Mouse (Mus musculus): ENCODE measurements around the gene Mief1. TPM values are rescaled to one million over a fixed set of nuclear protein-coding genes. Genes with fewer than 3 reads are reported as not detected.

Gene Mief1
- total RNA-seq, 2 experiments from 2014 or later, result 35.4 to 36.2 TPM

DNA sequence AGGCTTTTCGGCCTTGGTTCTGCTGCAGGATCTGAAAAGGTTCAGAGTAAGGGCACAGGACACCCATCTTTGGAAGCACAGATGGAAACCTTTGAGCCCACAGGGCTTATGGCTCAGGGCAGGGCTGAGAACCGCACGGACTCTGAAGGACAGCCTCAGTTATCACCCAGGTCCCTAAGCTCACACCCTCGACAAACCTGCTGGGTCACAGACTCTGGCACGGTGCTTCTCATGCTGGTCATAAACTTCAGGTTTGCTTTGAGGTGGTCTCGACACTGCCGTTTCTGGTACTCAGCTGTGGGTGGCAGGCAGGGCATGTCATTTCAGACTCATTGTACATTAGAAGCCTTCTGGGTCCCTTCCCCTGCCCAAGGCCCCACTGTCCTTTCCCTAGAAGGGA lies 27.3 kb downstream of the Mief1 start:
- DNase-seq (ENCODE audit: low spot score in 2 of 2), result no peak

- peak; percentile 82 to 89 for DNase-seq (ENCODE audit: low spot score in 2 of 2)
These were observed 30.1 kb downstream of the Mief1 start, which contains the start of gene Rps19bp1 for GRCm38 (mm10) chr15:80263610-80264575. TSS of gene Rps19bp1 (minus strand) at chr15:80264315.

DNA sequence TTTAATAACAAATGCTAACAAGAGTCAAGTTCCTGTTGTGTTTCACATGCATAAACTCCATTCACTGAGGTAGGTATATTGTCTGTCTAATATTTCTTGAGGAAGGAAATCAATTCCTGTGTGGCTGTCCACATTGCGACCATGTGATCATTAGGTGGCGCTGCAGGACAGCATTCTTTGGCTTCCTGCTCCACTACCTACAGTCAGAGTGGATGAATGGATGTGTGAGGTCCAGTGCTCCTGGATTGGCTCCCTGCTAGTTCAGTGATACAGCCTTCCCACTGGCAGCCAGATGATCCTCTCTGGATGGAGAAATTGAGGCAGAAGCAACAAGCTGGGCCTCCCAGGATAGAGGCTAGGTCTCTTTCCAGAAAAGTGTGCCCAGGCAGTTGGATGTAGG lies 32.5 kb downstream of the Mief1 start:
- peak; percentile 78 to 89 for DNase-seq (ENCODE audit: low spot score in 2 of 2)

GRCm38 (mm10) chr15:80271858-80272396 lies 38.1 kb downstream of the Mief1 start:
- DNase-seq (ENCODE audit: low spot score in 2 of 2), result no peak

- no peak for DNase-seq (ENCODE audit: low spot score in 2 of 2)
These were observed 43.3 kb downstream of the Mief1 start for GRCm38 (mm10) chr15:80277107-80277506.

DNA sequence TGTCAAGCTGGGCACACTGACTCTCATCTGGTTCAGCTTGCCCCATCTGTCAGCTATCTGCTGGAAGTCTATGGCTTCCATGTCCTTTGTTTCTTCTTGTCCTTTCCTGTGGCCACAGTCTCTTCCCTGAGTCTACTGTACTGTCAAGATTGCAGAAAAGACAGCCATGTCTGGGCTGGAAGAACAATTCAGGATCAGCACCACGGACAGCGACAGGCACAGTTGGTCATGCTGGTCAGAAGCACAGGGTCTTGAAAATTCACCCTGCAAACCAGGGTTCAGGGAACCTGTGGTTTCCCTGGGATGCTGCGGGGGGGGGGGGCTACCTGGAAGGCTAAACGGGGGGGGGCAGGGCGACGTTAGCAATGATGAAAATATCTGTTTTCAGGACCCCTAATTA lies 43.8 kb downstream of the Mief1 start:
- peak in 1 of 2 experiments; percentile 12 for DNase-seq (ENCODE audit: low spot score in 2 of 2)

DNA sequence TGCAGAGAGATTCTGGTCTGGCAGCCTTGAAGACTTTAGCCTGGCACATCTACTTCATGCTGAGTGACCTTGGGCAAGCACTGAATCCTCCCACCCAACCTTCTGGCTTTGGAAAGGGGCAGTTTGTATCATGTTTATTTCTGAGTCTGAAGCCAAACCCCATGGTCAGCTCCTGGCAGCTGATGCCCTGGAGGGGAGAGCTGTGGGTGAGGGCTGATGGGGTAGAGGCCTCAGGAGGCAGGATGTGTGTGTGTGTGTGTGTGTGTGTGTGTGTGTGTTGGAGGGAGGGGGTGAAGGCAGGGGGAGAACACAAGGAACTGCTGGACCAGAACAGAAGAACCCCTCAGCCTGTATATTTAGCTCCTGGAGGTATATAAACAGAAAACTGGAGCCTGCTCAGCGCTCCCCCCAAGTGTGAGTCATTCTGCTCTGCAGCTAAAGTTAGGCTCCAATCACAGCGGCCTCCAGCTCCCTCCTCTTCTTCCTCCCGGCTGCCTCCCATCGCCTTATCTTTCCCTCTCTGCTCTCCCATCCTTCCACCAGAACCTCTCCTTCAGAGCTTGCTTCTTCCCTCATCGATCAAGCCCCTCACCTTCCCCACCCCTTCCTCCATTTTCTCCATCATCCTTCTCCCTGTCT lies 44.4 kb downstream of the Mief1 start:
- peak in 1 of 2 experiments; percentile 8 for DNase-seq (ENCODE audit: low spot score in 2 of 2)

- DNase-seq (ENCODE audit: low spot score in 2 of 2), result no peak
These were observed 45.2 kb downstream of the Mief1 start for GRCm38 (mm10) chr15:80279053-80279452.

GRCm38 (mm10) chr15:80280646-80281045 lies 46.8 kb downstream of the Mief1 start:
- no peak for DNase-seq (ENCODE audit: low spot score in 2 of 2)

DNA sequence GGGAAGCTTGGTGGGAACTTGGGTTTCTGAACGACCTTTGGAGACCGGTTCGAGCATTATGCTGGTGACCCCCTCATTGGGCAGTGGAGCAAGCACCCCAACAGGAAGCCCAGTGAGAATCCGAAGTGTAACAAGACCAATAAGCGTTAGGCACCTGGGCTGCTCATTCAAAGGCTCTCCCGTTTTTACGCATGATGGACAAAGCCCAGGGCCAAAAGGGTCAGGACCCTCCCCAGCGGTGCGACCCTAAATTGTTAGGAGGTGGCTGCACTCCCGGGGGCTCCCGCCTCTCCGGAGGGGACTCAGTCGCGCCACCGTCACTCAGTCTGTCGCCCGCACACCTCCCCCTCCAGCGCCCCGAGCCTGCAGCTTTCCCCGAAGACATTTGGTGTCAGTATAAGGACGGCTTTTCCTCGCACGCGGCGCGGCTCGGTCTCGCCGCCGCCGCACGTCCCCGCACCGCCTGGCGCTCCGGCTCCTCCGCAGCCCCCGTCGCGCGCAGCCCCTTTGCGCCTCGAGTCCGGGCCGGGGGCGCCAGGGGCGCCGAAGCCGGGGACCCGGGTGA lies 53.1 kb downstream of the Mief1 start, which contains the start of gene Cacna1i:
Cacna1i (plus strand) TSS at position 388 of the 565 bp plus-strand sequence.
- peak; percentile 51 to 66 for DNase-seq (ENCODE audit: low spot score in 2 of 2)

DNA sequence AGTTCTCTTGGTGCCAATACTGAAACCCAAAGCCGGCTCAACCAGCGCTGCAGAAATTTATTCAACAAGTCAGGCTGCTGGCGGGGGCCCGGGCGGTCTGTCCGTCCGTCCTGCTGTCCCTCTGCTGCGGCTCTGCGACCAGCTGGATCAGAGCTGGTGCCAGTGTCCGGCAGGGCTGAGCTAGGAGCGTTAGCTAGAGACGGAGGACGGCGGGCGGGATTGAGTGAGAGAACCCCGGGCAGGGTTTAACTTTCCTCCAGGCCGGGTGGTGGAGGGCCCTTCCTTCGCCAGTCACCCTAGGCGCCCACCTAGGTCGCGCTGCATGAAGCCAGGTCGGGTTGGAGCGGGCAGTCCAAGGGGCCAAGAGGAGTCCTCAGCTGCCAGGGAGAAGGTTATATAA lies 54.2 kb downstream of the Mief1 start:
- no peak for DNase-seq (ENCODE audit: low spot score in 2 of 2)

DNA sequence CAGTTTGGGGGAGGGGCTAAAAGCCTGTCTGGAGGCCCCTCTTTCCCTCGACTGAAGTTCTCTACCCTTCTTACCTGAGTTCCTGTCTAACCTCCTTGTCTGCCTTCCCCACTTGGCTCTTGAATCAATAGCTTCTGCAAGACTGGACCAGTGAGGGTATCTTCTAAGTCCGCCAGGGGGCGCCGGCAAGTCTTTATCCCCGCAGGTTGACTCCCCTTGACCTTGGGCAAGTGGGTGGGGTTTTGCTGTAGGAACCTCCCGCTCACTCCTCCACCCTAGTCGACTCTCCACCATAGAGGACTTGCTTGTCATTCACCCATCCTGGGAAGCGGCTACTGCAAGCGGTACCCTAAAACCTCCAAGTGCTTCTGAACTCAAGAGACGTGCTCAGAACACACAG lies 55.6 kb downstream of the Mief1 start:
- DNase-seq (ENCODE audit: low spot score in 2 of 2), result peak in 1 of 2 experiments; percentile 54

GRCm38 (mm10) chr15:80297146-80297545 lies 63.3 kb downstream of the Mief1 start:
- no peak for DNase-seq (ENCODE audit: low spot score in 2 of 2)

Other genes with a start within 250 kb of the Mief1 start
- gene Pdgfb, start 219.0 kb upstream of the Mief1 start, total RNA-seq (2021), result 10 to 100 TPM; 45.4 to 48.1 TPM
- gene Syngr1, start 142.7 kb upstream of the Mief1 start, total RNA-seq (2021), result 100 to 1,000 TPM; 462 to 472 TPM
- 100 to 1,000 TPM; 460 to 491 TPM for gene Rpl3, start 142.2 kb upstream of the Mief1 start, total RNA-seq (2021)
- 10 to 100 TPM; 29.7 to 31.4 TPM for gene Tab1, start 100.9 kb upstream of the Mief1 start, total RNA-seq (2021)
- gene Mgat3, start 60.3 kb upstream of the Mief1 start, total RNA-seq (2021), result 100 to 1,000 TPM; 103 to 106 TPM
- gene AC140267.1, start 1.8 kb downstream of the Mief1 start, total RNA-seq (2021), result 10 to 100 TPM; 11.0 to 22.8 TPM
- gene Atf4, start 21.2 kb downstream of the Mief1 start, total RNA-seq (2021), result 10 to 100 TPM; 96.2 to 96.4 TPM
- 10 to 100 TPM; 32.0 to 33.0 TPM for gene Rps19bp1, start 30.3 kb downstream of the Mief1 start, total RNA-seq (2021)
- 10 to 100 TPM; 40.5 to 45.5 TPM for gene Cacna1i, start 53.2 kb downstream of the Mief1 start, total RNA-seq (2021)